Mouse (Mus musculus): Measurements from ENCODE around the gene Slc6a5.

Gene Slc6a5

GRCm38 (mm10) chr7:49909850-49910249 is at the start of gene Slc6a5:
TSS of gene Slc6a5 (plus strand) at chr7:49910146.
- DNase-seq (ENCODE audit: low spot score): no peak

- DNase-seq (ENCODE audit: low spot score): no peak
These were observed 48.8 kb upstream of the Slc6a5 start for GRCm38 (mm10) chr7:49861196-49861595.

- no peak for DNase-seq (ENCODE audit: low spot score)
These were observed 46.2 kb upstream of the Slc6a5 start for GRCm38 (mm10) chr7:49863753-49864152.

- no peak for DNase-seq (ENCODE audit: low spot score)
These were observed 40.3 kb upstream of the Slc6a5 start for GRCm38 (mm10) chr7:49869656-49870055.

GRCm38 (mm10) chr7:49870276-49870675 is 39.7 kb upstream of the Slc6a5 start:
- no peak for DNase-seq (ENCODE audit: low spot score)

- DNase-seq (ENCODE audit: low spot score): no peak
These were observed 32.6 kb upstream of the Slc6a5 start for GRCm38 (mm10) chr7:49877307-49877706.

GRCm38 (mm10) chr7:49879051-49879450 is 30.9 kb upstream of the Slc6a5 start:
- no peak for DNase-seq (ENCODE audit: low spot score)

- no peak for DNase-seq (ENCODE audit: low spot score)
These were observed 29.8 kb upstream of the Slc6a5 start for GRCm38 (mm10) chr7:49879998-49880707.

GRCm38 (mm10) chr7:49882288-49882687 is 27.7 kb upstream of the Slc6a5 start:
- DNase-seq (ENCODE audit: low spot score): no peak

- DNase-seq (ENCODE audit: low spot score): no peak
These were observed 27.1 kb upstream of the Slc6a5 start for GRCm38 (mm10) chr7:49882694-49883389.

- no peak for DNase-seq (ENCODE audit: low spot score)
These were observed 22.1 kb upstream of the Slc6a5 start for GRCm38 (mm10) chr7:49887776-49888390.

GRCm38 (mm10) chr7:49894786-49895185 is 15.2 kb upstream of the Slc6a5 start:
- DNase-seq (ENCODE audit: low spot score): no peak

- no peak for DNase-seq (ENCODE audit: low spot score)
These were observed 14.7 kb upstream of the Slc6a5 start for GRCm38 (mm10) chr7:49895296-49895695.

GRCm38 (mm10) chr7:49902003-49902552 is 7.9 kb upstream of the Slc6a5 start:
- no peak for DNase-seq (ENCODE audit: low spot score)

- DNase-seq (ENCODE audit: low spot score): no peak
These were observed 2.5 kb upstream of the Slc6a5 start for GRCm38 (mm10) chr7:49907191-49908171.

GRCm38 (mm10) chr7:49908181-49908855 is 1.6 kb upstream of the Slc6a5 start:
- DNase-seq (ENCODE audit: low spot score): no peak

- DNase-seq (ENCODE audit: low spot score): no peak
These were observed 945 bp upstream of the Slc6a5 start for GRCm38 (mm10) chr7:49908990-49909411.

- no peak for DNase-seq (ENCODE audit: low spot score)
These were observed 415 bp downstream of the Slc6a5 start for GRCm38 (mm10) chr7:49910361-49910760.

- DNase-seq (ENCODE audit: low spot score): no peak
These were observed 1.4 kb downstream of the Slc6a5 start for GRCm38 (mm10) chr7:49911147-49911946.

- DNase-seq (ENCODE audit: low spot score): no peak
These were observed 2.0 kb downstream of the Slc6a5 start for GRCm38 (mm10) chr7:49911947-49912262.

All from layer of hippocampus, adult 11-12 months (tissue).